Mouse (Mus musculus) limb, embryonic 10.5 days (tissue): ENCODE results near the gene Olfr1274-ps. TPM values are rescaled to one million over a fixed set of nuclear protein-coding genes. Genes with fewer than 3 reads are reported as not detected.
"Not testable (repeated sequence)": the region's sequence is repeated elsewhere in the genome, so short reads cannot be mapped to it uniquely, and the experiment has no call there.

Experiments used
- DNase-seq: peaks from one replicate; pipeline ENCODE4 v3.0.0-alpha.2; 2017; ENCODE audit warnings: low spot score
- H3K27ac ChIP-seq: fragments of 300-500 bp; sonication (generic); 2 replicates; pipeline ENCODE4 v1.5.1; 2016; ENCODE audit warnings: mild to moderate bottlenecking
- H3K27me3 ChIP-seq: fragments of 300-500 bp; sonication (generic); 2 replicates; pipeline ENCODE4 v1.6.1; 2016; ENCODE audit warnings: low read depth, mild to moderate bottlenecking; ENCODE audit not compliant: poor library complexity, severe bottlenecking
- H3K36me3 ChIP-seq: fragments of 300-500 bp; sonication (generic); 2 replicates; pipeline ENCODE4 v1.6.1; 2016; ENCODE audit warnings: mild to moderate bottlenecking, moderate library complexity
- H3K4me1 ChIP-seq: fragments of 300-500 bp; sonication (generic); 2 replicates; pipeline ENCODE4 v1.6.1; 2016
- H3K4me3 ChIP-seq: fragments of 300-500 bp; sonication (generic); 2 replicates; pipeline ENCODE4 v1.5.1; 2016; ENCODE audit warnings: mild to moderate bottlenecking, moderate library complexity
- H3K9me3 ChIP-seq: fragments of 300-500 bp; sonication (generic); replicated peaks from 2 replicates; pipeline ENCODE4 v1.6.1; 2016; ENCODE audit warnings: mild to moderate bottlenecking
- WGBS: fragments of 180-500 bp; shearing (Covaris S2); methylation state at CpG from one replicate; pipeline ENCODE4 v1.1.7; 2016; 5-methylcytosine and 5-hydroxymethylcytosine counted together
- polyA plus RNA-seq: library from polyadenylated mRNA; unstranded; fragments of >200 nt; fragmentation: Nextera tagmentation; extraction: Ambion mirVana; gene quantifications from 2 replicates; pipeline ENCODE4 v1.2.1, GENCODE M21; 2016

The Olfr1274-ps gene
- polyA plus RNA-seq: not detected in 2 replicates

- not testable (repeated sequence) for DNase-seq, H3K36me3 ChIP-seq, H3K27me3 ChIP-seq, H3K27ac ChIP-seq, H3K4me1 ChIP-seq, H3K4me3 ChIP-seq, H3K9me3 ChIP-seq
- WGBS: 85% methylated on average over 5 of the region's 7 CpGs
Measured at GRCm38 (mm10) chr2:90398633-90399107, at the start of gene Olfr1274-ps. Olfr1274-ps (plus strand) TSS chr2:90398683.

GRCm38 (mm10) chr2:90351047-90351446 is 47.4 kb upstream of the Olfr1274-ps start:
- DNase-seq, H3K4me3 ChIP-seq, H3K36me3 ChIP-seq, H3K27me3 ChIP-seq, H3K4me1 ChIP-seq, H3K27ac ChIP-seq, H3K9me3 ChIP-seq: not testable (repeated sequence)
- WGBS: no CpG with 5 or more reads among the region's 6 CpGs

- H3K27ac ChIP-seq, H3K4me3 ChIP-seq, H3K4me1 ChIP-seq, H3K36me3 ChIP-seq, H3K9me3 ChIP-seq, H3K27me3 ChIP-seq, DNase-seq: not testable (repeated sequence)
- no CpG with 5 or more reads among the region's 3 CpGs for WGBS
Measured at GRCm38 (mm10) chr2:90351540-90351939, 46.9 kb upstream of the Olfr1274-ps start.

- not testable (repeated sequence) for H3K4me3 ChIP-seq, H3K4me1 ChIP-seq
- WGBS: no CpG with 5 or more reads among the region's 5 CpGs
Measured at GRCm38 (mm10) chr2:90359229-90359628, 39.3 kb upstream of the Olfr1274-ps start.

GRCm38 (mm10) chr2:90360199-90360598 is 38.3 kb upstream of the Olfr1274-ps start:
- H3K27me3 ChIP-seq, H3K4me3 ChIP-seq, DNase-seq, H3K9me3 ChIP-seq, H3K27ac ChIP-seq, H3K4me1 ChIP-seq, H3K36me3 ChIP-seq: not testable (repeated sequence)
- WGBS: no CpG with 5 or more reads among the region's 4 CpGs

More at GRCm38 (mm10) chr2:90359229-90359628, 39.3 kb upstream of the Olfr1274-ps start:
- H3K36me3 ChIP-seq, H3K9me3 ChIP-seq, H3K27me3 ChIP-seq, DNase-seq, H3K27ac ChIP-seq: not testable (repeated sequence)

- WGBS: 84% methylated on average over 4 of the region's 4 CpGs
- not testable (repeated sequence) for H3K4me3 ChIP-seq, H3K27me3 ChIP-seq, H3K4me1 ChIP-seq, H3K9me3 ChIP-seq, H3K36me3 ChIP-seq, DNase-seq, H3K27ac ChIP-seq
Measured at GRCm38 (mm10) chr2:90414110-90414821, 15.8 kb downstream of the Olfr1274-ps start.

- 92% methylated on average over 6 of the region's 6 CpGs for WGBS
Measured at GRCm38 (mm10) chr2:90422282-90422681, 23.8 kb downstream of the Olfr1274-ps start.

GRCm38 (mm10) chr2:90424937-90425336 is 26.5 kb downstream of the Olfr1274-ps start:
- not testable (repeated sequence) for H3K27me3 ChIP-seq, H3K27ac ChIP-seq, DNase-seq, H3K4me1 ChIP-seq, H3K4me3 ChIP-seq, H3K36me3 ChIP-seq, H3K9me3 ChIP-seq
- WGBS: no CpG with 5 or more reads among the region's 4 CpGs

More at GRCm38 (mm10) chr2:90422282-90422681, 23.8 kb downstream of the Olfr1274-ps start:
- H3K27me3 ChIP-seq, H3K36me3 ChIP-seq, H3K27ac ChIP-seq, H3K4me1 ChIP-seq, H3K9me3 ChIP-seq, DNase-seq, H3K4me3 ChIP-seq: not testable (repeated sequence)

GRCm38 (mm10) chr2:90428988-90429717 is 30.7 kb downstream of the Olfr1274-ps start:
- no CpG with 5 or more reads among the region's 11 CpGs for WGBS
- H3K4me1 ChIP-seq, H3K4me3 ChIP-seq: not testable (repeated sequence)

GRCm38 (mm10) chr2:90429782-90430181 is 31.3 kb downstream of the Olfr1274-ps start:
- H3K4me1 ChIP-seq, H3K4me3 ChIP-seq, DNase-seq, H3K9me3 ChIP-seq, H3K27ac ChIP-seq, H3K27me3 ChIP-seq, H3K36me3 ChIP-seq: not testable (repeated sequence)
- no CpG with 5 or more reads among the region's 4 CpGs for WGBS

More at GRCm38 (mm10) chr2:90428988-90429717, 30.7 kb downstream of the Olfr1274-ps start:
- H3K9me3 ChIP-seq, H3K36me3 ChIP-seq, DNase-seq, H3K27ac ChIP-seq, H3K27me3 ChIP-seq: not testable (repeated sequence)

GRCm38 (mm10) chr2:90437453-90437852 is 39.0 kb downstream of the Olfr1274-ps start:
- not testable (repeated sequence) for H3K27me3 ChIP-seq, H3K27ac ChIP-seq, H3K4me3 ChIP-seq, DNase-seq, H3K9me3 ChIP-seq, H3K4me1 ChIP-seq, H3K36me3 ChIP-seq
- 100% methylated on average over 1 of the region's 5 CpGs for WGBS

- DNase-seq, H3K9me3 ChIP-seq, H3K4me1 ChIP-seq, H3K27me3 ChIP-seq, H3K36me3 ChIP-seq, H3K4me3 ChIP-seq, H3K27ac ChIP-seq: not testable (repeated sequence)
Measured at GRCm38 (mm10) chr2:90440169-90440568, 41.7 kb downstream of the Olfr1274-ps start.

GRCm38 (mm10) chr2:90441811-90442210 is 43.3 kb downstream of the Olfr1274-ps start:
- H3K27me3 ChIP-seq, H3K27ac ChIP-seq, H3K36me3 ChIP-seq, H3K4me1 ChIP-seq, H3K9me3 ChIP-seq, H3K4me3 ChIP-seq, DNase-seq: not testable (repeated sequence)
- WGBS: 41% methylated on average over 4 of the region's 4 CpGs
